Mouse (Mus musculus): Measurements from ENCODE around the gene Bcl6.

The Bcl6 gene

GRCm38 (mm10) chr16:23990161-23990970 is 1.7 kb upstream of the Bcl6 start:
- DNase-seq (ENCODE audit: low spot score), result no peak

GRCm38 (mm10) chr16:23989209-23990160 is 833 bp upstream of the Bcl6 start:
- no peak for DNase-seq (ENCODE audit: low spot score)

GRCm38 (mm10) chr16:23988157-23988465 is 541 bp downstream of the Bcl6 start:
- no peak for DNase-seq (ENCODE audit: low spot score)

- DNase-seq (ENCODE audit: low spot score), result no peak
Measured at GRCm38 (mm10) chr16:23987341-23988156, 1.1 kb downstream of the Bcl6 start.

GRCm38 (mm10) chr16:23986871-23987270 is 1.8 kb downstream of the Bcl6 start:
- no peak for DNase-seq (ENCODE audit: low spot score)

GRCm38 (mm10) chr16:23986176-23986575 is 2.5 kb downstream of the Bcl6 start:
- no peak for DNase-seq (ENCODE audit: low spot score)

GRCm38 (mm10) chr16:23985467-23985861 is 3.2 kb downstream of the Bcl6 start:
- no peak for DNase-seq (ENCODE audit: low spot score)

GRCm38 (mm10) chr16:23984760-23985466 is 3.7 kb downstream of the Bcl6 start:
- DNase-seq (ENCODE audit: low spot score), result no peak

GRCm38 (mm10) chr16:23984183-23984582 is 4.5 kb downstream of the Bcl6 start:
- DNase-seq (ENCODE audit: low spot score), result peak; percentile 60

GRCm38 (mm10) chr16:23982891-23983588 is 5.6 kb downstream of the Bcl6 start:
- peak; percentile 46 for DNase-seq (ENCODE audit: low spot score)

- DNase-seq (ENCODE audit: low spot score), result peak; percentile 28
Measured at GRCm38 (mm10) chr16:23981925-23982851, 6.5 kb downstream of the Bcl6 start.

GRCm38 (mm10) chr16:23980991-23981720 is 7.5 kb downstream of the Bcl6 start:
- DNase-seq (ENCODE audit: low spot score), result no peak

GRCm38 (mm10) chr16:23980201-23980870 is 8.3 kb downstream of the Bcl6 start:
- no peak for DNase-seq (ENCODE audit: low spot score)

GRCm38 (mm10) chr16:23979446-23979845 is 9.2 kb downstream of the Bcl6 start:
- DNase-seq (ENCODE audit: low spot score), result no peak

- no peak for DNase-seq (ENCODE audit: low spot score)
Measured at GRCm38 (mm10) chr16:23978495-23978894, 10.2 kb downstream of the Bcl6 start.

- DNase-seq (ENCODE audit: low spot score), result no peak
Measured at GRCm38 (mm10) chr16:23977732-23978131, 10.9 kb downstream of the Bcl6 start.

- DNase-seq (ENCODE audit: low spot score), result no peak
Measured at GRCm38 (mm10) chr16:23976196-23976595, 12.5 kb downstream of the Bcl6 start.

- DNase-seq (ENCODE audit: low spot score), result no peak
Measured at GRCm38 (mm10) chr16:23973635-23974367, 14.9 kb downstream of the Bcl6 start.

All from urinary bladder, postnatal 10 days (tissue).